40 mouse cellular contexts compared by ENCODE assay signal in the genomic region with DNA sequence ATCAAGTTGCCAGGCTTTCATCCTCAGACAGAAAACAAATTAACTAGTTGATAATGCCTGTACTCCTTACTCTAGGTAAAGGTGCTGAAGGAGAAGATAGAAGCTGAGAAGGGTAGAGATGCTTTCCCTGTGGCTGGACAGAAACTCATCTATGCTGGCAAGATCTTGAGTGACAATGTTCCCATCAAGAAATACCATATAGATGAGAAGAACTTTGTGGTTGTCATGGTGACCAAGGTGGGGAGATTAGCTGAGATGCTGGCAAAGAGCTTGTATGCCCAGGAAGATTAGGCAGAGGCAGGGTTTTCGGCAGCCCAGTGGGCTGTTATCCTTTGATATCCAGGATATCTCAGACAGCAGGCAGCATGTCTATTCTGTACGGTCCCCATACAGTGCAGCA. TPM values are rescaled to one million over a fixed set of nuclear protein-coding genes. Genes with fewer than 3 reads are reported as not detected.
"Had no signal": no experiment of that assay in that cellular context is flagged by ENCODE, and none has a peak within 500 bp of the region (broad histone marks: within the 10 kb centered on the region; RNA-seq: fewer than 3 reads in every experiment).

No protein-coding gene starts in this region.

RNA-seq across cellular contexts. Expression of gene Zfp791, which starts 12.8 kb away (rescaled TPM):
- total RNA-seq: megakaryocyte progenitor cell, adult 5-6 weeks; megakaryocyte, adult 5-6 weeks; monocyte, adult 5-6 weeks had no signal
- polyA plus RNA-seq: myocyte had no signal

RNA-seq across cellular contexts. Expression of gene Cks1brt, which starts 16.0 kb away (rescaled TPM):
- total RNA-seq: left cerebral cortex, adult 8-10 months; left cerebral cortex, postnatal 10 days; left cerebral cortex, postnatal 14 days; left cerebral cortex, postnatal 25 days; left cerebral cortex, postnatal 36 days; left cerebral cortex, postnatal 4 days; liver, adult 2 months; megakaryocyte, adult 5-6 weeks; midbrain, postnatal 0 days; monocyte, adult 5-6 weeks had no signal
- polyA plus RNA-seq: limb, embryonic 10.5 days; limb, embryonic 11.5 days; limb, embryonic 12.5 days; limb, embryonic 13.5 days; limb, embryonic 14.5 days; limb, embryonic 15.5 days; liver, adult 2 months; liver, embryonic 11.5 days; liver, embryonic 12.5 days; liver, embryonic 13.5 days; liver, embryonic 14.5 days; liver, embryonic 15.5 days; liver, embryonic 16.5 days; liver, postnatal 0 days; lung, adult 2 months; lung, embryonic 14.5 days; lung, embryonic 15.5 days; lung, embryonic 16.5 days; lung, postnatal 0 days; macrophage; midbrain, embryonic 10.5 days; midbrain, embryonic 11.5 days; midbrain, embryonic 12.5 days; midbrain, embryonic 13.5 days; midbrain, embryonic 14.5 days; midbrain, embryonic 15.5 days; midbrain, embryonic 16.5 days; midbrain, postnatal 0 days; myocyte; neural tube, embryonic 11.5 days; neural tube, embryonic 12.5 days had no signal
